Mouse (Mus musculus): Measurements from ENCODE around the gene Cfap52.

GRCm38 (mm10) chr11:67964110-67964509 is 1.3 kb downstream of the Cfap52 start:
- TF ChIP-seq CTCF (conservative IDR thresholded peaks at IDR 0.05; ENCODE audit: insufficient read depth, insufficient read length, low read depth, low read length) (peak; percentile 39), POLR2A (IDR thresholded peaks at IDR 0.05; ENCODE audit: low read depth, low read length) (no peak)
